Mouse (Mus musculus) splenic B cell, adult 2 months (primary cell): ENCODE results near the gene Carnmt1.

ENCODE experiments used
- DNase-seq: peaks from one replicate; pipeline ENCODE4 v3.0.0-alpha.2; 2011; ENCODE audit warnings: low read depth, low spot score
- H3K27me3 ChIP-seq: 2 replicates; pipeline ENCODE4 v1.6.1; 2012; ENCODE audit warnings: mild to moderate bottlenecking, low read length, moderate library complexity, mixed read lengths; ENCODE audit not compliant: control insufficient read depth, poor library complexity, insufficient read depth, severe bottlenecking
- H3K36me3 ChIP-seq: 2 replicates; pipeline ENCODE4 v1.6.1; 2012; ENCODE audit warnings: mild to moderate bottlenecking, low read length, moderate library complexity, mixed read lengths; ENCODE audit not compliant: control insufficient read depth, poor library complexity, insufficient read depth, severe bottlenecking

Gene Carnmt1

DNA sequence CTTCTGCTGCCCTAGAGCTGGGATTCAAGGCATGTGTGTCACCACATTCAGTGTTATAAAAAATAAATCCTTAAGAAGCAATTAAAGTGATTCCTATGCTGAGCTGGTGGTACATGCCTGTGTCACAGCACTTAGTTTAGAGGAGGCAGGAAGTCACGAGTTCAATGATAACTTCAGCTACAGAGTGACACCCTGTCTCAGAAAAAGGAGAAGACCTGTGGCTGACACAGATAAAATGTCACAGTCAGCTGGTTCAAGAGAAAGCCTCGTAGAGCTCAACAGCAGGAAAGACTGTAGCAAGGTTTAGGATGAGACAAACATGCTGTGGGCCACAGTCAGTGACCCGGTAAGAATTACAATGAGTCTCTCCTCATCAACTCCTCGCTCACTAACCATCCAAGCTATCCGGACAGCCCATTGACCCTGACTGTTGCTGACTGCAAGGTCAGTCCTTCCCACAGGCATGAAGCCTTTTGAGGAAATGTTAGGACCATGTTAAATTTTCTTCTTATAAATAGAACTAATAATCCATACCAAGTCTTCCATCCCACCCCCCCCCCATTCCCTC lies 23.6 kb upstream of the Carnmt1 start:
- Histone ChIP-seq H3K36me3 (no peaks in the 10 kb centered on the region), H3K27me3 (no peaks in the 10 kb centered on the region)
- DNase-seq, result peak; percentile 52

DNA sequence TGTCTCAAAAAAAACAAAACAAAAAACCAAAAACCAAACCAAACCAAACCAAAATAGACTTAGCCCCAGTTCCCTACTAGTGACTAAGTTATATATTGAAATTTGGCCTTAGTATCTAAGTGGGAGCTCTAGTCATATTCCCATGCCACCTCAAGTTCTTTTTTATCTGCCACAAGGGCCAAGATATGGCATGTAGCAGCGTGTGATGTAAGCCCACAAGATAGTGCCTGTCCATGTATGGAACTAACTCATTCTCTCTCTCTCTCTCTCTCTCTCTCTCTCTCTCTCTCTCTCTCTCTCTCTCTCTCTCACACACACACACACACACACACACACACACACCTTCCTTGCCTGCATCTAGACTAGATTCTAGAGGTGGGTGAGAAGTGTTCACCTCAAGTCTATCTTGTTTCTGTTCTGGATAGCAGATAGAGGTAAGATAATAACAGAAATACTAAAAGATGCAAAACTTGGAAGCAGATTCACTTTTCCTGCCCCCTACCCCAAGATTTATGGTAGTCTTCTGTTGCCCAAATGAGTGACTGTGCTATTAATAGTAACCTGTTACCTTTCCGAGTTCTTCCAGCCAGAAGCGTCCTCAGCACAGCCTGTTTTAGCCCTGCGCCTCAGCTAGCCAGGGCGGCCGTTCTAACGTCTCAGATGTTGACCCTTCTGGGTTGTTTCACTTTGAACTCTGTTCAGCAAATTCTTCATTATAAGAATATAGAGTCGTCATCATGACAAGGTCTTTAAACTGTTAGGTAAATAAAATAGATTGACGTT lies 22.6 kb upstream of the Carnmt1 start:
- H3K27me3 ChIP-seq, result no peaks in the 10 kb centered on the region

DNA sequence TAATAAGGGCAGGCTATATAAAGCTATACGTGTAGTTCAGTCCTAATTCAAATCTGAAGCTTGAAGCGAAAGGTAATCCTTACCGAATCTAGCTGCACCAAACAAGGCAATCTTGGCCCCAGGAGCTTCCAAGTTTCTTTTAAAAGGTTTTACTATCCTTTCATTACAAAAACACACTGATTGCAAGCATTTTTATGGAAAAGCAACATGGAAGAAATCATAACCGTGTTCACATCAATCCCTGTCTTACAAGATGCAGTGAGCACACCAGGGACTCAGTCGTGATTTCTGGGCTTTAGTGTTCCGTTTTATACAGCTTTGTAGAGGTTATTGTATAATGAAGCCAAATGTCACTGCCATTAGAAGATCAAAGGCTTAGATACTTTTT lies 22.0 kb upstream of the Carnmt1 start:
- Histone ChIP-seq H3K27me3 (no peaks in the 10 kb centered on the region), H3K36me3 (no peaks in the 10 kb centered on the region)
- DNase-seq, result no peak

More for the DNA sequence above, 22.6 kb upstream of the Carnmt1 start:
- no peaks in the 10 kb centered on the region for H3K36me3 ChIP-seq
- no peak for DNase-seq

DNA sequence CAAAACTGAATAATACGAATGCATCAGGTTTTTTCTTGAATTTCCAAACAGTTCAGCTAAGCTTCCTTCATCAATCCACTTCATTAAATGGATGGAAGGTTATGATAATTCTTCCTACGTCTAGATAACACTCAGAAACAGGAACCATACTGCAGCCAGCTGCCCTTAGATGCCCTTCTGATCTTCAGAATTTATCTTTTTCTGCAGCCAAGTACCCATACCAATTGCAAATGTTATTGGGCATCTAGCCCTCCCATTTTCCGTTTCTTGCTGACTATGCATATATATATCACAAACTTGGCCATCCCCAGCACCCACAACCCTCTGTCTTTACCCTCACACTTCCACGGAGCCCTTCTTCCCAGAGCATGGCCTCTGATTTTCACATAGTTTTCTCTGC lies 20.6 kb upstream of the Carnmt1 start:
- H3K36me3 ChIP-seq, result no peaks in the 10 kb centered on the region
- H3K27me3 ChIP-seq, result no peaks in the 10 kb centered on the region
- DNase-seq, result no peak

DNA sequence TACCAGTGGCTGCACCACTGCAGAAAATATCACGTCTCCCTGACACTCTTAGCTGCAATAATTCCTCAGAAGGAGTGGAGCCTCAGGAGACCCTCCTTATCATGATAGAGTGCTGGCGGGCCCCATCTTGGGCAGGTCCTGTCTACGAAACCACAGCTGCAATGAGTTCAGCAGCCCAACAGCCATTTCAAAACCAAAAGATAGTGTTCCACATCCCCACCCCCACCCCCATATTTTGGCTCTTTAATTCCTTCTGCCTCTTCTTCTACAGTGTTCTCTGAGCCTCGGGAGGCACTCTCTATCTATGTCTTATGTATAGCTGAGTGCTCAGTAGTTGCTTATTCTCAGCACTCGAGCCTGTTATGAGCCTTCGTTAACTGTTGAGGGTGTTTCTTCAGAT lies 20.1 kb upstream of the Carnmt1 start:
- no peak for DNase-seq
- Histone ChIP-seq H3K36me3 (no peaks in the 10 kb centered on the region), H3K27me3 (no peaks in the 10 kb centered on the region)

DNA sequence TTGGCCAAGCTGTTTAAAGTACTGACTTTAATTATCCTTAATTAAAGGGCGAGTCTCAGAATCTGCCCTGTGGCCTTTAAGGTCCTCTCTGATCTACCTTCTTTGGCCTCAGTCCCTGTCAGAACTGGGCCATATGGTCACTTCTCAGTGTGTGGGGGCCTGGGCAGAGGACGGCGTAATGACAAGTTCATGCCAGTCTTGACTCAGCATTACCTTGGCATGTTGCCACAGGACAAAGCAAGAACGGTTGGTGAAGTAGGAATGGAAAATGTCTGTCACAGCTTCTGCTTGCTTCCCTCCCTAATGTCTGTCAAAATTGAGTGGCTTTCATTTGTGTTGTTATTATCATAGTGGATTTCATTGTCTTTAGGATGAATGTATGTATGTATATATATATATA lies 18.0 kb upstream of the Carnmt1 start:
- DNase-seq, result no peak
- no peaks in the 10 kb centered on the region for H3K36me3 ChIP-seq

DNA sequence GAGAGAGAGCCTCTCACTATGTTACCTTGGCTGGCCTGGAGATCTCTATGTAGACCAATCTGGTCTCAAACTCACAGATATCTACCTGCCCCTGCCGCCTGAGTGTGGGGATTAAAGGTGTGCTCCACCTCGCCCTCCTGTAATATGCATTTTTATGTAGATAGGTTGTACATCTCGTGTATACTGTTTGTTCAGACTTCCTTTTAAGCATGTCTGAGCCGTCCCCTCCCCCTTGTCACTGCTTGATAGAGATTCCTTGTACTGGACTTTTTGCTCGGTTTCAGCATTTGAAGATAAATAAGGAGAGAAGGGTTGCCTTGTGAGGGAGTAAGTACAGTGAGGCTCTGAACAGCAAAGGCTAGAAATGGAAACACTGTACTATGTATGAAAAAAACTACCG lies 17.5 kb upstream of the Carnmt1 start:
- no peak for DNase-seq
- H3K27me3 ChIP-seq, result no peaks in the 10 kb centered on the region
- H3K36me3 ChIP-seq, result no peaks in the 10 kb centered on the region

More for the DNA sequence above, 18.0 kb upstream of the Carnmt1 start:
- no peaks in the 10 kb centered on the region for H3K27me3 ChIP-seq

DNA sequence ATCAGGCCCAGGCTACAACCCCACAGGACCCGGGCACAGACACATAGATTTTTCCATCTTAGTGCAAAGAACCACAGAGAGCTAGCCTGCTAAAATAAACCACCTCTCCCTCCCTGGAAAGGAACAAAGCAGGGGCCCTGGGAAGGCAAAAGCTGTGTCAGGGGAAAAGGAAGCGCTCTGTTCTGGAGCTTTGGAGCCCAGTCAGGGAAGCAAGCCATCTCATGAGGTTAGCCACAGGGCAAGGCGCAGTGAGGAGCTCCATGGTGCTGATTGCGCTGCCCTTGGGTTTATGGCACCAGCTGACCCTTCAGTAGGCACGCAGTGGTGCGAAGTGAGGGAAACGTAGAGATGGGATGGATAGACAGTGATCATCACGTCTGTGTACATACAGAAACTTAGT lies 16.2 kb upstream of the Carnmt1 start:
- no peaks in the 10 kb centered on the region for H3K36me3 ChIP-seq
- H3K27me3 ChIP-seq, result no peaks in the 10 kb centered on the region
- DNase-seq, result no peak

DNA sequence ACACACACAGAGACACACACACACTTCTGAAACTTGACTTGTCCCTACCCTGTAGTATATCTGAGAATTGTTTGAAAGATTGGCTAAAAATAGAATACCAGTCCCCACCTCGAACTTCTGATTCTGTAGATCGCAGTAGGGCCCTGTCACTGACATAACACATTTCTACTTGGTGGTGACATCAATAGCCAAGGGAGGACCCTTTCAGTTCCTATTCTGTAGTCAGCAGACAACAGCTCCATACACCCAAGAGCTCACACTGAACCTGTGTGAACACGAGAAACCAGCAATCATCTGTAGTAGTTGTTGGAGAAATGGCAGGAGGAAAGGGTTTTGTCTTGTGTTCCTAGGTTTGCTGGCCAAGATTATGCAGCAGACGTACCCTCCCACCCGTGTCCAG lies 15.6 kb upstream of the Carnmt1 start:
- no peaks in the 10 kb centered on the region for H3K36me3 ChIP-seq
- DNase-seq, result no peak
- H3K27me3 ChIP-seq, result no peaks in the 10 kb centered on the region

DNA sequence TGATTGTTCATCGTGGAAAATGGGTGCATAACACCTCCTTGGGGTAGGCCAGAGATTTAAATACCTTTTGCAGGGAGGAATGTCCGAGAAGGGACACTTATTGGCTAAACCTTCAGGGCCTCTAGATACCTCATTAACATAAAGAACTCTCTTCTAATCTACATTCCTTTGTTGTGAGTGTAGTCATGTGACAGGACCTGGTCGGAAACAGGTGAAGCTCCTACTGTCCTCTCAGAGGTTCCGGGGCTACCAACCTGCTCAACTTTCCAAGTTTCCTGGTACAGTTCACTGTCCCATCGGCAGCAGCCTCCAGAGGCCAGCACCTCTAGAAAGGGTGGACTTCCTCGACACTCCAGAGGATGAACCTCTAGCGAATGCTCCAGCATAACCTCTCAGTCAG lies 14.6 kb upstream of the Carnmt1 start:
- Histone ChIP-seq H3K27me3 (no peaks in the 10 kb centered on the region), H3K36me3 (no peaks in the 10 kb centered on the region)
- no peak for DNase-seq

DNA sequence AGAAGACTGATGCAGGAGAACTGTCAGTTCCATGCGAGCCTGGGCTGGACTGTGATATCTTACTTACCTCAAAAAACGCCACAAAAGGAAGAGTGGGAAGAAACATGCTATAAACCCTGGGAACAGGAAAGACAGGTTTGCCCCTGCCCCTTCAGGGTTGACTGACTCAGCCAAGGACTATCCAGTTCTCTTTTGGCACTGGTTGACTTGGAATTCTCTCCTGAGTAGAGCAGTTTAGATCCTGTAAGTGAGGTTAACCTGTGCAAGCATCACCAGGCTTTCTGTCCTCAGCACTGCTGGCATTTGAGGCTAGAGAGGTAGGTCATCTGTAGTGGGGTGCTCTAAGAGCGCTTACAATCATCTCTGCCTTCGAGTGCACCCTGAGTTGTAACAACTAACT lies 12.1 kb upstream of the Carnmt1 start:
- Histone ChIP-seq H3K27me3 (no peaks in the 10 kb centered on the region), H3K36me3 (no peaks in the 10 kb centered on the region)
- no peak for DNase-seq

DNA sequence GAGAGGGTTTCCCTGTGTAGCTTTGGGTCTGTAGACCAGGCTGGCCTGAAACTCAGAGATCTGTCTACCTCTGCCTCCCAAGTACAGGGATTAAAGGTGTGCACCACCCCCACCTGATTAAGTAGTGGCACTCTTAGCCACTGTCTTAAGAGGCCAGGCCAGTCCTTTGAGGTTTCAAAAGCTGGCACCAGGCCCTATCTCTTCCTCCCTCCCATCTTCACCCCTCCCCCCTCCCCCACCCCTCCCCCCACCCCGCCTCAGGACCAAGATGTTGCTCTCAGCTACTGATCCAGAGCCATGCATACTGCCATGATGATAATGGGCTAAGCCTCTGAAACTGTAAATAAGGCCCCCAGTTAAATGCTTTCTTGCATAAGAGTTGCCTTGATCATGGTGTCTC lies 11.2 kb upstream of the Carnmt1 start:
- no peak for DNase-seq
- no peaks in the 10 kb centered on the region for H3K36me3 ChIP-seq
- no peaks in the 10 kb centered on the region for H3K27me3 ChIP-seq

DNA sequence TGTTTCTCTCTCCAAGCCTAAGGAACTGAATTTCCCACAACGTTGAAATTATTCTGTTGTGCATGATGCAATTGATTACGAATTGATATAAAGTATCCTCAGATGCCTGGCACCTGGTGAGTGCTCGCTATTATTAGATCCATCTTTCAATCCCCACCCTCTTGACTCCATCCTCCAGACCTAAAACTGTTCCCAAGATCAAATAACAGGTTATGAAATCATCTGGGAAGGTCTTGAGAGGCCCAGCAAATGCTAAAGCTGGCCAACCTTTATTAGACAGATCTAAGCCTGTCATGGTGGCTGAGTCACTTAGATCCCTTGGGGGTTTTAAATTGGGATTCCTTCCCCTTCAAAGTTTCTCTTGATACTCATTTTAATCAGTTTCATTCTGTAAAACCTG lies 10.1 kb upstream of the Carnmt1 start:
- no peak for DNase-seq
- H3K36me3 ChIP-seq, result no peaks in the 10 kb centered on the region
- no peaks in the 10 kb centered on the region for H3K27me3 ChIP-seq

DNA sequence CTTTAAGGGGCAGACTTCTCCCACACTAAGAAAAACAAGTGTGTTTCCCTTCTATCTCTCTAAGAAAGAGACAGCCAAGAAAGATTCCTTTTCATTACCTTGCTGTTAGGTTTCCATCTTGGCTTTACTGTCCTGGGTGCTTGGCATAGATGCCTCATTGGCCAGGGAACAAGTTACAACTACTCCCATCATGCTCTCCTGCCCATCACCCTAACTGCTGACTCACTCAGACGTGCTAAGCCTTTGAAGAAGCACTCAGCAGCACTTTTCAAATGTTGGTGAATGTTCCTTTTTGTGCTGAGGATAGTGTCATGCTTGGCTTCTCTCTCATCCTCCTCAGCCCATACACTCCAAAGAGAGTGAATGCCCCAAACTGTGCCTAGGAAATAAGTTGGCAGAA lies 8.9 kb upstream of the Carnmt1 start:
- DNase-seq, result no peak
- Histone ChIP-seq H3K27me3 (no peaks in the 10 kb centered on the region), H3K36me3 (no peaks in the 10 kb centered on the region)

DNA sequence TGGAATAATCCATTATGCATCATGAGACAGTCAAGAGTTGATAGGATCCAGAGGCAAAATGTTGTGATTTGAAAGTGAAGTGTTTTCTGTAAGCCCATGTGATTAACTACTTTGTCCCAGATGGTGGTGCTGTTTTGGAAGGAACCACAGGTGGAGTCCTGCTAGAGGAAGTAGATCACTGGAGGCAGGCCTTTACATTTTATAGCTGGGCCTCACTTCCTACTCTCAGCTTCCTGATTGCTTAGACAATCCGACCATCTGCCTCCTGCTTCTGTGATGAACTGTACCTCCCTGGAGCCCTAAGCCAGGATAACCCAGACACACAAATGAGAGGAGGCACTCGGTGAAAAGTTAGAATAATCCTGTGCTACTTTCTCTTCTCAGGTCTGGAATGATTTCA lies 6.7 kb upstream of the Carnmt1 start:
- Histone ChIP-seq H3K27me3 (no peaks in the 10 kb centered on the region), H3K36me3 (no peaks in the 10 kb centered on the region)
- DNase-seq, result peak; percentile 61

DNA sequence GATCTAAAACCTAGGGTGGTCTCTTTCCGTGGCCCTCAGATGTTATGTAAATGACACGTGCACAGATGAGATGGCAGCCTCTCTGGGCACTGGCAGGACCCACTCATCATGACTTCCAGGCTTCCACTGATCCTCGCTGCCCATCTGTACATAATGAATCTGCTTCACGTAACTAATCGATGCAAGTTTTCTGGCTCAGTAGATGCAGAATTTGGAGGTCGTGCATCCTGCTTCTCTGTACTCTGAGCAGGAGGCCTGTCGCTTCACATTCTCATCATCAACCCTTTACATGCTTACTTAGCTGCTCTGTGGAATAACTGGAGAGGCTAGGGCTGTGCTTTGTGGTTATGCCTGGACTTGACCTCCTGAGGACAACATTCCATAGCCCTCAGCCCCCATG lies 3.6 kb upstream of the Carnmt1 start:
- no peaks in the 10 kb centered on the region for H3K36me3 ChIP-seq
- no peaks in the 10 kb centered on the region for H3K27me3 ChIP-seq
- no peak for DNase-seq
